Mouse (Mus musculus) midbrain, embryonic 12.5 days (tissue): ENCODE measurements at regions not wholly inside any gene's neighbourhood (a gene's known extent, or its start where the extent isn't known, plus 50 kb on each side); places are given as distances from the start of the nearest gene placed in this dataset.

Experiments
- ATAC-seq: fragments of 200-750 bp; cut with Nextera tagmentation; 2 replicates; pipeline ENCODE4 v1.8.0; 2017; ENCODE audit warnings: low read depth, moderate TSS enrichment, moderate library complexity; ENCODE audit not compliant: low FRiP score
- H3K27ac ChIP-seq: fragments of 300-500 bp; sonication (generic); replicated peaks from 2 replicates; pipeline ENCODE4 v1.5.1; 2016; ENCODE audit warnings: mild to moderate bottlenecking
- H3K27me3 ChIP-seq: fragments of 300-500 bp; sonication (generic); 2 replicates; pipeline ENCODE4 v1.6.1; 2016; ENCODE audit warnings: mild to moderate bottlenecking
- H3K36me3 ChIP-seq: fragments of 300-500 bp; sonication (generic); 2 replicates; pipeline ENCODE4 v1.6.1; 2016
- H3K4me1 ChIP-seq: fragments of 300-500 bp; sonication (generic); 2 replicates; pipeline ENCODE4 v1.6.1; 2016
- H3K4me2 ChIP-seq: fragments of 300-500 bp; sonication (generic); replicated peaks from 2 replicates; pipeline ENCODE4 v1.6.1; 2016; ENCODE audit warnings: mild to moderate bottlenecking, moderate library complexity
- H3K4me3 ChIP-seq: fragments of 300-500 bp; sonication (generic); 2 replicates; pipeline ENCODE4 v1.5.1; 2016; ENCODE audit warnings: mild to moderate bottlenecking
- H3K9ac ChIP-seq: fragments of 300-500 bp; sonication (generic); replicated peaks from 2 replicates; pipeline ENCODE4 v1.6.1; 2016; ENCODE audit warnings: mild to moderate bottlenecking, moderate library complexity
- H3K9me3 ChIP-seq: fragments of 300-500 bp; sonication (generic); 2 replicates; pipeline ENCODE4 v1.6.1; 2016; ENCODE audit warnings: mild to moderate bottlenecking
- WGBS: fragments of 180-500 bp; shearing (Covaris S2); methylation state at CpG from one replicate; pipeline ENCODE4 v1.1.7; 2016; 5-methylcytosine and 5-hydroxymethylcytosine counted together

GRCm38 (mm10) chr8:46391678-46392077 lies 79.2 kb upstream of the Acsl1 start:
- H3K4me1 ChIP-seq = no peaks in the 10 kb centered on the region
- ATAC-seq = no peak
- no peak overlapping the region for H3K4me2 ChIP-seq
- H3K27me3 ChIP-seq = no peaks in the 10 kb centered on the region
- no peak overlapping the region for H3K4me3 ChIP-seq
- no peak overlapping the region for H3K27ac ChIP-seq
- H3K9me3 ChIP-seq = no peaks in the 10 kb centered on the region
- no peak overlapping the region for H3K9ac ChIP-seq
- whole genome bisulfite sequencing = 91% methylated on average over 6 of the region's 6 CpGs
- H3K36me3 ChIP-seq = no peaks in the 10 kb centered on the region

- Histone ChIP-seq H3K9ac (no peak overlapping the region), H3K27me3 (no peaks in the 10 kb centered on the region), H3K4me2 (no peak overlapping the region), H3K4me3 (no peak overlapping the region), H3K36me3 (no peaks in the 10 kb centered on the region), H3K4me1 (no peaks in the 10 kb centered on the region), H3K27ac (no peak overlapping the region), H3K9me3 (no peaks in the 10 kb centered on the region)
- no peak for ATAC-seq
- WGBS = 86% methylated on average over 5 of the region's 5 CpGs
Measured at GRCm38 (mm10) chr8:46393296-46393695, 77.5 kb upstream of the Acsl1 start.

GRCm38 (mm10) chr8:46394750-46395149 lies 76.1 kb upstream of the Acsl1 start:
- no peak overlapping the region for H3K4me2 ChIP-seq
- no peak overlapping the region for H3K4me3 ChIP-seq
- H3K27me3 ChIP-seq = no peaks in the 10 kb centered on the region
- ATAC-seq = no peak
- H3K9ac ChIP-seq = no peak overlapping the region
- no peak overlapping the region for H3K27ac ChIP-seq
- H3K4me1 ChIP-seq = no peaks in the 10 kb centered on the region
- 83% methylated on average over 5 of the region's 5 CpGs for WGBS
- H3K36me3 ChIP-seq = no peaks in the 10 kb centered on the region
- no peaks in the 10 kb centered on the region for H3K9me3 ChIP-seq

DNA sequence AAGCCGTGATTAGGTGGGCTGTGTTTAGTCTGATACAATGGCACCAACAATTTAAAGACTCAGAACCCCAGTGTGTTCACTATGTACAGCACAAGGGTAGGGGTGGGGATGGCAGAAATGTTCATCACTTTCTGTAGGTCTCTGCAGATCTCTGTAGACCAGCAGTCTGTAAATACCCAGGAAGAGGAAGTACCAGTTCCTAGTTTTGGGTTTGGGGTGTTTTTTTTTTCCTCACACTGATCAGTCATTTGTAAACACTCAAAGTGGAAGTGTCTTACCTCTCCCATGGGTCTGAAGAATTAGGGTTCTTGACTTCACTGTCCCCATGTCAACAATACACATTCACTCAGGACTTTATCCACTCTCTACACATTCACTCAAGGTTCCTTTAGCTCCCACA lies 75.5 kb upstream of the Acsl1 start:
- Histone ChIP-seq H3K4me1 (no peaks in the 10 kb centered on the region), H3K27me3 (no peaks in the 10 kb centered on the region), H3K4me3 (no peak overlapping the region), H3K36me3 (no peaks in the 10 kb centered on the region), H3K4me2 (no peak overlapping the region), H3K27ac (no peak overlapping the region), H3K9me3 (no peaks in the 10 kb centered on the region), H3K9ac (no peak overlapping the region)
- ATAC-seq = no peak
- 94% methylated on average over 1 of the region's 1 CpGs for WGBS

DNA sequence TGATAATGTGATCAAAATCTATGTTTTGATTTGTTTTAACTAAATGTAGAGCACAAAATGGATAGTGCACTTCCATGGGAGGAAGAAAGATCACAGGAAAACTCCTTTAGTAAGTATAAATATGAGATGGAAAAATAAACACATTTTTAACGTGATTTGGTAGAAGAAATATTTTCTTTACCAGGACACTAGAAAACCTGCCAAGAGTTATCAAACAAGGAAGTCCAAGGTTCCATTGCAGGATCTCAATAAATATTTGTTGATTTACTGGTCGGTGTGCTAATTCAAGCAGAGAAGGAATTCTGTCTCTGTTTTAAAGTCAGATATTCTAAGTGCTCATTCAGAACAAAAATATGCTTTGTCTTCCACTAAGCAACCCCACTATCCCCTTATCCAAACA lies 73.8 kb upstream of the Acsl1 start:
- H3K9me3 ChIP-seq = no peaks in the 10 kb centered on the region

GRCm38 (mm10) chr8:46397777-46398176 lies 73.1 kb upstream of the Acsl1 start:
- Histone ChIP-seq H3K27ac (no peak overlapping the region), H3K9me3 (no peaks in the 10 kb centered on the region), H3K27me3 (no peaks in the 10 kb centered on the region), H3K4me1 (no peaks in the 10 kb centered on the region), H3K4me3 (no peak overlapping the region), H3K9ac (no peak overlapping the region), H3K36me3 (no peaks in the 10 kb centered on the region), H3K4me2 (no peak overlapping the region)
- no peak for ATAC-seq
- 76% methylated on average over 8 of the region's 8 CpGs for WGBS

More for the DNA sequence above, 73.8 kb upstream of the Acsl1 start:
- H3K4me3 ChIP-seq = no peak overlapping the region
- 71% methylated on average over 2 of the region's 2 CpGs for WGBS
- no peak overlapping the region for H3K27ac ChIP-seq
- H3K4me1 ChIP-seq = no peaks in the 10 kb centered on the region
- H3K36me3 ChIP-seq = no peaks in the 10 kb centered on the region
- no peak overlapping the region for H3K9ac ChIP-seq
- no peak for ATAC-seq
- H3K4me2 ChIP-seq = no peak overlapping the region
- no peaks in the 10 kb centered on the region for H3K27me3 ChIP-seq

GRCm38 (mm10) chr8:46400595-46400994 lies 70.2 kb upstream of the Acsl1 start:
- Histone ChIP-seq H3K27ac (no peak overlapping the region), H3K36me3 (no peaks in the 10 kb centered on the region), H3K4me2 (no peak overlapping the region), H3K9me3 (no peaks in the 10 kb centered on the region), H3K4me1 (no peaks in the 10 kb centered on the region), H3K9ac (no peak overlapping the region), H3K4me3 (no peak overlapping the region), H3K27me3 (no peaks in the 10 kb centered on the region)
- no peak for ATAC-seq
- 79% methylated on average over 6 of the region's 6 CpGs for WGBS

DNA sequence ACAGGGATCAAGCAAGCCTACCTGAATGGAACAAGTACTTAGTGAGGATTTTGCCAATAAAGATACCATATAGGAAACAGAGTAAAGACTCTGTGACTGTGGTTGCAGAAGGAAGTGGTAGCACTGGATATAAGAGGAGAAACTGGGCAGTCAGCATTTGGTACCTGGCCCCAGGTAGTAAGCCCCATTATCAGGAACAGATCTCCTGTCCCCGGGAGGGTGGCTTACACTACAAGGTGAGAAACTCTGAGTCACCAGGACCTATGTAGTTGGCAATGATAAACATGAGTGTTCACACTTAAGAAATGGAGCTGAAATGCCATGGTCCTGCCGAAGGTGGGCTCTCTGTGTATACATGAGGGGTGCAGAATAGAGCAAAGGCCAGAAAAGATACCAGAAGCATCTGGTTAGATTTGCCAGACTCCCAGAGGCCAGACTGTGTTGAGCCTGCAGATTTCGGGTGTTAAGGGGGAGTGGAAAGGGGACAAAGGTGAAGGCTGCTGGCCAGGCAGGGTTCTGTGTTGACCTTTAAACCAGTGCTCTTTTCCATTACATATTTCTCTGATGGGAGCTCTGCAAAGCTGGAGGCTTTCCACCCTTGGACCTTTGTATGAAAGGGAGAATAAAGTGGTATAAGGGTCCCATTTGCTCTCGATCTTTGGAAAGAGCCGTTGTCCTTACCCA lies 66.8 kb upstream of the Acsl1 start:
- H3K4me3 ChIP-seq = no peak overlapping the region
- no peak for ATAC-seq
- H3K36me3 ChIP-seq = no peaks in the 10 kb centered on the region
- no peaks in the 10 kb centered on the region for H3K9me3 ChIP-seq
- H3K4me1 ChIP-seq = no peaks in the 10 kb centered on the region
- WGBS = 90% methylated on average over 5 of the region's 5 CpGs
- no peak overlapping the region for H3K27ac ChIP-seq
- no peaks in the 10 kb centered on the region for H3K27me3 ChIP-seq
- H3K9ac ChIP-seq = no peak overlapping the region
- H3K4me2 ChIP-seq = no peak overlapping the region

DNA sequence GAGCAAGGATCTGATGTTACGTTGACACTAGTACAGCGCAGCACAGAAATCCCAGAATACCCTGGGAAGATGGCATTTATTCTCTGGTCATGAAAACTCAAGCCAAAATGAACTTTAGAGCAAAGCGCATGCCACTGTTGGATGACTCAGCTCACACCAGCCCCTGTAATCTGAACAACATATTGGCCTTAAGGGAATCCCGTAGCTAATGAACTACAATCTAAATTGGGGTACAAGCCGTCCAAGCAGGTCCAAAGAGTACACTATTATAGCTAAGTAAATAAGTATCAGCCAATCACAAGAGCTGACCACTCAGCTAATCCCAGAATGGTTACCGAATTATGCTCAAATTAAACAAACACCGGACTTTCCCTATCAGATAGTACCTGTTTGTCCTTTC lies 62.0 kb upstream of the Acsl1 start:
- Histone ChIP-seq H3K27me3 (no peaks in the 10 kb centered on the region), H3K4me2 (no peak overlapping the region), H3K9me3 (no peaks in the 10 kb centered on the region), H3K4me3 (no peak overlapping the region), H3K27ac (no peak overlapping the region), H3K36me3 (no peaks in the 10 kb centered on the region), H3K4me1 (no peaks in the 10 kb centered on the region), H3K9ac (no peak overlapping the region)
- no peak for ATAC-seq
- WGBS = 92% methylated on average over 7 of the region's 7 CpGs

DNA sequence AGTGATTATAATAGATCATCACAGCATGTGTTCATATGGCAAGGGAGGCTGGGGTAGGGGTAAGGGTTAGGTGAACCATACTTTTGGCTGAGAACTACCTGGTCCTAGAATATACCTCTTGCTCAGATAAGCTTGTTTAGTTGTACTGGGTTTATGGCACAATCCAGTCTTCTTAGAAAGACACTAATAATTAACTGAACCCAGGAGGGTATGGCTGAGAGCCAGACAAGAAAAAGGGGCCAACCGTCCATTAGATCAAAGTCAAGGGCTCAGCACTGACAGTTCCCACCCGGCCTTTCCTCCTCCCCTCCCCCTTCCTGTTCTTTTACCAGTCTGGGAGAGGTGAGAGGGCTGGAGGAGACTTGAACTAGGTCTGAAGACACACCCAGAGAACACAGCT lies 61.5 kb upstream of the Acsl1 start:
- Histone ChIP-seq H3K4me3 (no peak overlapping the region), H3K36me3 (no peaks in the 10 kb centered on the region), H3K27ac (no peak overlapping the region), H3K27me3 (no peaks in the 10 kb centered on the region), H3K4me1 (no peaks in the 10 kb centered on the region), H3K9ac (no peak overlapping the region), H3K4me2 (no peak overlapping the region), H3K9me3 (no peaks in the 10 kb centered on the region)
- WGBS = 76% methylated on average over 2 of the region's 2 CpGs
- no peak for ATAC-seq

GRCm38 (mm10) chr8:46411877-46412625 lies 58.8 kb upstream of the Acsl1 start:
- WGBS = 84% methylated on average over 11 of the region's 11 CpGs
- Histone ChIP-seq H3K4me3 (no peak overlapping the region), H3K4me2 (no peak overlapping the region), H3K27me3 (no peaks in the 10 kb centered on the region), H3K27ac (no peak overlapping the region), H3K36me3 (no peaks in the 10 kb centered on the region), H3K9ac (no peak overlapping the region), H3K4me1 (no peaks in the 10 kb centered on the region), H3K9me3 (no peaks in the 10 kb centered on the region)
- no peak for ATAC-seq

- Histone ChIP-seq H3K9me3 (no peaks in the 10 kb centered on the region), H3K4me1 (no peaks in the 10 kb centered on the region), H3K4me3 (no peak overlapping the region), H3K36me3 (no peaks in the 10 kb centered on the region), H3K27me3 (no peaks in the 10 kb centered on the region), H3K27ac (no peak overlapping the region), H3K4me2 (no peak overlapping the region), H3K9ac (no peak overlapping the region)
- no peak for ATAC-seq
- WGBS = 85% methylated on average over 9 of the region's 9 CpGs
Measured at GRCm38 (mm10) chr8:46413349-46414024, 57.4 kb upstream of the Acsl1 start.
